Mouse (Mus musculus): Measurements from ENCODE around the gene Sh3rf3. TPM values are rescaled to one million over a fixed set of nuclear protein-coding genes. Genes with fewer than 3 reads are reported as not detected.

The Sh3rf3 gene
- total RNA-seq, 1 experiment = 1.6 TPM

DNA sequence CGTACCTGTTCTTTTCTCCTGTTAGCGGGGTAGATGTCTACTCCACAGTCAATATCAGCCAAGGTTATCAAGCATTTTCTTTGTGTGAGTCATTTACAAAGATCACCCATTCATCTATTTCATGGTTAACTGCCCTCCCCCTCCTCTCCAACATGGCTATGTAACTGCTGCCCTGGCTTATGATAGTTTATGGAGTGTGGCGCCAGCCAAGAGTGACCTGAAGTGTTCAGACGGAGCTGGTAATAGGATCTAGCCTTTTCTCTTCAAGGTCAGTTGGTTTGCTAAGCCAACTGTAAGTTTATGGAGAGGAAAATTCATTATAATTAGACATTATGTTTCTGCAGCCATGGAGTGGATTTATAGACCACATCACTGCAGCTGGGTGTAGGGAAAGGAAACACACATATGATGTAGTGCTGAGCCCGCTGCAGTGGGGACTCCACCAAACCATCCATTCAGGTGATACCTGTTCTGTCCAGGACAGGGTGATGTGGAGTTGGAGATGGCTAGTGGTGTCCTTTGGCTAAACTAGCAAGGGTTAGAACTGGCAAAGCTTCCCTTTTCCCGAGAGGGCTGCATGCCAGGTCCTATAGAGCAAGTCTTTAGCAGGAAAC is 109.2 kb downstream of the Sh3rf3 start:
- no peak for DNase-seq (ENCODE audit: low read depth, low spot score)
- Histone ChIP-seq H3K36me3 (ENCODE audit: control insufficient read depth, insufficient read depth, low read length, poor library complexity, severe bottlenecking) (no peaks in the 10 kb centered on the region), H3K4me3 (ENCODE audit: insufficient read depth in 1 of 2, low read depth in 1 of 2, low read length in 2 of 2, poor library complexity in 1 of 2, severe bottlenecking in 1 of 2) (no peak overlapping the region), H3K4me1 (ENCODE audit: control insufficient read depth in 2 of 2, insufficient read depth in 2 of 2, low read length in 2 of 2, poor library complexity in 1 of 2) (no peaks in the 10 kb centered on the region), H3K27ac (ENCODE audit: insufficient read depth, low read depth, low read length, poor library complexity, severe bottlenecking) (no peak overlapping the region), H3K9ac (ENCODE audit: insufficient read depth, low read depth, low read length, poor library complexity, severe bottlenecking) (no peak overlapping the region), H3K9me3 (ENCODE audit: control insufficient read depth, insufficient read depth, low read depth, low read length) (no peaks in the 10 kb centered on the region)
- TF ChIP-seq CHD2 (IDR thresholded peaks at IDR 0.05; ENCODE audit: low read depth, low read length) = no peak
- no peak for TF ChIP-seq ZNF384 (IDR thresholded peaks at IDR 0.05; ENCODE audit: low read depth, low read length)
- TF ChIP-seq ZC3H11A (IDR thresholded peaks at IDR 0.05; ENCODE audit: borderline replicate concordance, low read depth, low read length) = no peak
- no peak for TF ChIP-seq MAFK (IDR thresholded peaks at IDR 0.05; ENCODE audit: insufficient read depth, low read depth, low read length)
- no peak for TF ChIP-seq HCFC1 (IDR thresholded peaks at IDR 0.05; ENCODE audit: borderline replicate concordance, insufficient read depth, low read length)
- in situ Hi-C loops (cut with MboI; ENCODE audit: low sequenced_read_pairs in 2 of 2, unreplicated experiment in 2 of 2) = no loop called here

GRCm38 (mm10) chr10:58922993-58923392 is 109.8 kb downstream of the Sh3rf3 start:
- no peak for TF ChIP-seq CHD2 (IDR thresholded peaks at IDR 0.05; ENCODE audit: low read depth, low read length)
- no peak for TF ChIP-seq MAFK (IDR thresholded peaks at IDR 0.05; ENCODE audit: insufficient read depth, low read depth, low read length)
- TF ChIP-seq ZC3H11A (IDR thresholded peaks at IDR 0.05; ENCODE audit: borderline replicate concordance, low read depth, low read length) = no peak
- no peak for TF ChIP-seq HCFC1 (IDR thresholded peaks at IDR 0.05; ENCODE audit: borderline replicate concordance, insufficient read depth, low read length)
- no peak for TF ChIP-seq ZNF384 (IDR thresholded peaks at IDR 0.05; ENCODE audit: low read depth, low read length)
- in situ Hi-C loops (cut with MboI; ENCODE audit: low sequenced_read_pairs in 2 of 2, unreplicated experiment in 2 of 2) = no loop called here
- Histone ChIP-seq H3K4me1 (ENCODE audit: control insufficient read depth in 2 of 2, insufficient read depth in 2 of 2, low read length in 2 of 2, poor library complexity in 1 of 2) (no peaks in the 10 kb centered on the region), H3K9ac (ENCODE audit: insufficient read depth, low read depth, low read length, poor library complexity, severe bottlenecking) (no peak overlapping the region), H3K4me3 (ENCODE audit: insufficient read depth in 1 of 2, low read depth in 1 of 2, low read length in 2 of 2, poor library complexity in 1 of 2, severe bottlenecking in 1 of 2) (no peak overlapping the region), H3K9me3 (ENCODE audit: control insufficient read depth, insufficient read depth, low read depth, low read length) (no peaks in the 10 kb centered on the region), H3K27ac (ENCODE audit: insufficient read depth, low read depth, low read length, poor library complexity, severe bottlenecking) (no peak overlapping the region), H3K36me3 (ENCODE audit: control insufficient read depth, insufficient read depth, low read length, poor library complexity, severe bottlenecking) (no peaks in the 10 kb centered on the region)
- DNase-seq (ENCODE audit: low read depth, low spot score) = no peak

DNA sequence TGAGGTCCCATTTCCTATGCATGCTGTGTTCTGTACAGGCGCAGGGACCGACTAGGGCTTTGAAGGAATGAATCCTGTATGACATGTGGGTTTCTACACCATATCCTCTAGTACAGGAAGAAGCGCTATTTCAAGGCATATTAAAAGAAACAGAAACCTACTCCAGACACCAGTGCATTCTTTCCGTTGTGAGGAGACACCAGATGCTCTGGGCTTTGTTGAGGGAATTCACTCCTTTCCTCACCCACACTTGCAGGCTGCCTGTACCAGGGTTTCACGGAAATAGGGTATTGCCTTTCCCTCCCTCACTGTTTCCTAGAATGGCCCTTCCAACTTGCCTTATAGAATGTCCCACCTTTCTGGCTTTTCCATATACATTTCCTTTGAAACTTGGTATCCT is 113.4 kb downstream of the Sh3rf3 start:
- no peak overlapping the region for H3K4me3 ChIP-seq (ENCODE audit: insufficient read depth in 1 of 2, low read depth in 1 of 2, low read length in 2 of 2, poor library complexity in 1 of 2, severe bottlenecking in 1 of 2)
- no peak for TF ChIP-seq ZNF384 (IDR thresholded peaks at IDR 0.05; ENCODE audit: low read depth, low read length)
- TF ChIP-seq CHD2 (IDR thresholded peaks at IDR 0.05; ENCODE audit: low read depth, low read length) = no peak
- no peak for TF ChIP-seq HCFC1 (IDR thresholded peaks at IDR 0.05; ENCODE audit: borderline replicate concordance, insufficient read depth, low read length)
- TF ChIP-seq MAFK (IDR thresholded peaks at IDR 0.05; ENCODE audit: insufficient read depth, low read depth, low read length) = no peak
- no peak for TF ChIP-seq ZC3H11A (IDR thresholded peaks at IDR 0.05; ENCODE audit: borderline replicate concordance, low read depth, low read length)
- H3K36me3 ChIP-seq (ENCODE audit: control insufficient read depth, insufficient read depth, low read length, poor library complexity, severe bottlenecking) = no peaks in the 10 kb centered on the region
- DNase-seq (ENCODE audit: low read depth, low spot score) = no peak
- in situ Hi-C loops (cut with MboI; ENCODE audit: low sequenced_read_pairs in 2 of 2, unreplicated experiment in 2 of 2) = no loop called here
- H3K4me1 ChIP-seq (ENCODE audit: control insufficient read depth in 2 of 2, insufficient read depth in 2 of 2, low read length in 2 of 2, poor library complexity in 1 of 2) = no peaks in the 10 kb centered on the region
- H3K9me3 ChIP-seq (ENCODE audit: control insufficient read depth, insufficient read depth, low read depth, low read length) = no peaks in the 10 kb centered on the region
- H3K27ac ChIP-seq (ENCODE audit: insufficient read depth, low read depth, low read length, poor library complexity, severe bottlenecking) = no peak overlapping the region
- H3K9ac ChIP-seq (ENCODE audit: insufficient read depth, low read depth, low read length, poor library complexity, severe bottlenecking) = no peak overlapping the region

DNA sequence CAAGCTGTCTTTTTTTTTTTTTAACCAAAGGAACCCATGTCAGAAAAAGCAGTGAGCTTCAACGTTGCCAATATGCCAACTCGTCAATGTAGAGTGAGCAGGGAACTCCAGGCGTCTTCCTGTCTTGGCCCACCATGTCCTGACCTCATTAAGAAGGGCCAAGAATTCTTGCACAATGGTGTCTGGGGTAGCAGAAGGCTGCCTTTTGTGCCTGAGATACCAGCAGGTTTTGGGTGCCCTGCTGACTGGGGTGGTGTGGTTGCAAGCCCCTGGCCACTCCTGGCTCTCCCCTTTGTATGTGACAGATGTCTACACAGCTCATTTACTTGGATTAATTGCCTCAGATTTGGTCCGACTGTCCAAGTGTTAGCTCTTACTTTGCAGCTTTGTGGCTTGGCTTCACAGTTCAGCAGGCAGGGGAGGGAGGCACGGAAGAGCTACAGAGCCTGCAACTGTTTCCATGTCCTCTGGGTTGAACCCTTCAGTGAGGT is 115.8 kb downstream of the Sh3rf3 start:
- TF ChIP-seq HCFC1 (IDR thresholded peaks at IDR 0.05; ENCODE audit: borderline replicate concordance, insufficient read depth, low read length) = no peak
- TF ChIP-seq ZC3H11A (IDR thresholded peaks at IDR 0.05; ENCODE audit: borderline replicate concordance, low read depth, low read length) = no peak
- no peak for TF ChIP-seq ZNF384 (IDR thresholded peaks at IDR 0.05; ENCODE audit: low read depth, low read length)
- no peak for TF ChIP-seq CHD2 (IDR thresholded peaks at IDR 0.05; ENCODE audit: low read depth, low read length)
- TF ChIP-seq MAFK (IDR thresholded peaks at IDR 0.05; ENCODE audit: insufficient read depth, low read depth, low read length) = no peak
- H3K36me3 ChIP-seq (ENCODE audit: control insufficient read depth, insufficient read depth, low read length, poor library complexity, severe bottlenecking) = no peaks in the 10 kb centered on the region

More for the DNA sequence above, 115.8 kb downstream of the Sh3rf3 start:
- no peak for DNase-seq (ENCODE audit: low read depth, low spot score)
- Histone ChIP-seq H3K9ac (ENCODE audit: insufficient read depth, low read depth, low read length, poor library complexity, severe bottlenecking) (no peak overlapping the region), H3K9me3 (ENCODE audit: control insufficient read depth, insufficient read depth, low read depth, low read length) (no peaks in the 10 kb centered on the region), H3K4me1 (ENCODE audit: control insufficient read depth in 2 of 2, insufficient read depth in 2 of 2, low read length in 2 of 2, poor library complexity in 1 of 2) (no peaks in the 10 kb centered on the region), H3K4me3 (ENCODE audit: insufficient read depth in 1 of 2, low read depth in 1 of 2, low read length in 2 of 2, poor library complexity in 1 of 2, severe bottlenecking in 1 of 2) (no peak overlapping the region), H3K27ac (ENCODE audit: insufficient read depth, low read depth, low read length, poor library complexity, severe bottlenecking) (no peak overlapping the region)
- in situ Hi-C loops (cut with MboI; ENCODE audit: low sequenced_read_pairs in 2 of 2, unreplicated experiment in 2 of 2) = no loop called here
